In genomic region chr11:95824877-95825243, GRCm38 (mm10) we compare ENCODE assay signal across 8 mouse cellular contexts. TPM values are rescaled to one million over a fixed set of nuclear protein-coding genes. Genes with fewer than 3 reads are reported as not detected.
A peak's percentile ranks its signal among the peaks of the same experiment; 100 is the strongest.
DNase-seq lines count a peak whose midpoint lies in the region; ATAC-seq and TF ChIP-seq lines count a peak whose summit lies in the region.

No protein-coding gene starts in this region.

- 3% methylated on average over 11 of the region's 11 CpGs for WGBS in embryonic facial prominence, embryonic 11.5 days
- 2% methylated on average over 11 of the region's 11 CpGs for WGBS in heart, adult 2 months
- 5% methylated on average over 11 of the region's 11 CpGs for WGBS in kidney, adult 2 months
- 5% methylated on average over 11 of the region's 11 CpGs for WGBS in liver, embryonic 15.5 days (ENCODE audit: insufficient replicate concordance)
- WGBS in neural tube, embryonic 14.5 days = under 1% methylated on average over 11 of the region's 11 CpGs

- H3K36me3 ChIP-seq in embryonic facial prominence, embryonic 11.5 days (replicated peaks; ENCODE audit: control insufficient read depth, insufficient read depth, low read depth, low read length) = no peaks in the 10 kb centered on the region
- H3K36me3 ChIP-seq in heart, adult 2 months (ENCODE audit: control insufficient read depth, insufficient read depth, low read length) = no peaks in the 10 kb centered on the region
- H3K36me3 ChIP-seq in kidney, adult 2 months (ENCODE audit: control insufficient read depth, insufficient read depth, low read length) = no peaks in the 10 kb centered on the region
- H3K36me3 ChIP-seq in liver, embryonic 15.5 days (replicated peaks) = no peaks in the 10 kb centered on the region
- H3K36me3 ChIP-seq in neural tube, embryonic 14.5 days (ENCODE audit: control insufficient read depth, insufficient read depth, low read length) = no peaks in the 10 kb centered on the region

- peak overlapping the region; percentile 61 for H3K4me3 ChIP-seq in embryonic facial prominence, embryonic 11.5 days (ENCODE audit: low read depth, low read length)
- peak overlapping the region; percentile 81 for H3K4me3 ChIP-seq in heart, adult 2 months
- peak overlapping the region; percentile 60 for H3K4me3 ChIP-seq in kidney, adult 2 months (ENCODE audit: insufficient read depth, low read depth, low read length)
- H3K4me3 ChIP-seq in liver, embryonic 15.5 days (replicated peaks) = peak overlapping the region; percentile 76
- peak overlapping the region; percentile 66 for H3K4me3 ChIP-seq in neural tube, embryonic 14.5 days (ENCODE audit: low read depth, low read length)

- H3K4me1 ChIP-seq in embryonic facial prominence, embryonic 11.5 days (ENCODE audit: control insufficient read depth, insufficient read depth, low read length) = no peaks in the 10 kb centered on the region
- H3K4me1 ChIP-seq in heart, adult 2 months (ENCODE audit: control insufficient read depth, insufficient read depth, low read length) = peaks cover 9% of the 10 kb centered on the region
- H3K4me1 ChIP-seq in kidney, adult 2 months (ENCODE audit: control insufficient read depth, insufficient read depth, low read length) = no peaks in the 10 kb centered on the region
- H3K4me1 ChIP-seq in liver, embryonic 15.5 days (replicated peaks) = peaks cover 70% of the 10 kb centered on the region
- H3K4me1 ChIP-seq in neural tube, embryonic 14.5 days (ENCODE audit: control insufficient read depth, insufficient read depth, low read length) = peaks cover 5% of the 10 kb centered on the region; the same call in 1 of the 2 replicates

- H3K27ac ChIP-seq in embryonic facial prominence, embryonic 11.5 days (replicated peaks; ENCODE audit: low read depth, low read length) = no peak overlapping the region
- peak overlapping the region; percentile 97 for H3K27ac ChIP-seq in heart, adult 2 months
- peak overlapping the region; percentile 65; the same call in 1 of the 2 replicates for H3K27ac ChIP-seq in kidney, adult 2 months (ENCODE audit: insufficient read depth, low read depth, low read length)
- H3K27ac ChIP-seq in liver, embryonic 15.5 days (replicated peaks) = peak overlapping the region; percentile 84
- H3K27ac ChIP-seq in neural tube, embryonic 14.5 days (ENCODE audit: low read depth, low read length) = no peak overlapping the region

- peak overlapping the region; percentile 66 for H3K9ac ChIP-seq in embryonic facial prominence, embryonic 11.5 days (replicated peaks; ENCODE audit: low read length)
- H3K9ac ChIP-seq in heart, adult 2 months (ENCODE audit: low read depth, low read length) = peak overlapping the region; percentile 79
- H3K9ac ChIP-seq in liver, embryonic 15.5 days = peak overlapping the region; percentile 91
- peak overlapping the region; percentile 66 for H3K9ac ChIP-seq in neural tube, embryonic 14.5 days (replicated peaks; ENCODE audit: low read depth, low read length)

- TF ChIP-seq CTCF in heart, adult 2 months (IDR thresholded peaks at IDR 0.05) = no peak
- TF ChIP-seq CTCF in kidney, adult 2 months (conservative IDR thresholded peaks at IDR 0.05; ENCODE audit: insufficient read depth, insufficient read length, low read depth, low read length) = no peak

- peaks cover 30% of the 10 kb centered on the region for H3K27me3 ChIP-seq in embryonic facial prominence, embryonic 11.5 days (ENCODE audit: control insufficient read depth, insufficient read depth, low read length)
- no peaks in the 10 kb centered on the region for H3K27me3 ChIP-seq in heart, adult 2 months (ENCODE audit: control insufficient read depth, insufficient read depth, low read length)
- H3K27me3 ChIP-seq in kidney, adult 2 months (replicated peaks; ENCODE audit: control insufficient read depth, insufficient read depth, low read length) = no peaks in the 10 kb centered on the region
- peaks cover 39% of the 10 kb centered on the region for H3K27me3 ChIP-seq in liver, embryonic 15.5 days
- peaks cover 31% of the 10 kb centered on the region for H3K27me3 ChIP-seq in neural tube, embryonic 14.5 days (ENCODE audit: control insufficient read depth, insufficient read depth, low read length)

- intact Hi-C loops in heart, adult 2 months (cut with DNase I) = loop anchor here (2.0 to 5.0 kb wide), 2 partner anchors 28 to 138 kb away; no protein-coding TSS in a partner anchor

- 0 out of 2 replicates have a peak, but pooled peaks have one; percentile 27 for TF ChIP-seq EP300 in heart, adult 2 months (IDR thresholded peaks at IDR 0.05; ENCODE audit: insufficient read depth, low read depth, low read length)

- H3K79me2 ChIP-seq in heart, adult 2 months (replicated peaks; ENCODE audit: control insufficient read depth, insufficient read depth, low read length) = no peaks in the 10 kb centered on the region

- ATAC-seq in embryonic facial prominence, embryonic 11.5 days (replicated peaks; ENCODE audit: insufficient number of reproducible peaks, low FRiP score, low TSS enrichment, low read depth) = peak; percentile 40
- ATAC-seq in liver, embryonic 15.5 days (ENCODE audit: insufficient read depth) = peak; percentile 4; the same call in 1 of the 2 replicates
- no peak; the same call in 1 of the 2 replicates for ATAC-seq in neural tube, embryonic 14.5 days (ENCODE audit: low read depth)

- no peaks in the 10 kb centered on the region for H3K9me3 ChIP-seq in embryonic facial prominence, embryonic 11.5 days (replicated peaks; ENCODE audit: control insufficient read depth, low read length)
- H3K9me3 ChIP-seq in liver, embryonic 15.5 days (replicated peaks) = no peaks in the 10 kb centered on the region
- H3K9me3 ChIP-seq in neural tube, embryonic 14.5 days (ENCODE audit: control insufficient read depth, low read length) = no peaks in the 10 kb centered on the region

- DNase-seq in retina, postnatal 1 day = peak; percentile 12
- DNase-seq in retina, embryonic 14.5 days (ENCODE audit: low spot score) = no peak
- no peak for DNase-seq in embryonic facial prominence, embryonic 11.5 days (ENCODE audit: low spot score)
- peak; percentile 83 to 87 for DNase-seq in heart, adult 2 months
- peak; percentile 63 for DNase-seq in kidney, adult 2 months
- DNase-seq in ovary, postnatal 36 days (ENCODE audit: low spot score) = no peak

- peak; percentile 61; the same call in 1 of the 2 replicates for TF ChIP-seq POLR2A in heart, adult 2 months (IDR thresholded peaks at IDR 0.05; ENCODE audit: insufficient read depth, low read depth, low read length)
- no peak for TF ChIP-seq POLR2A in kidney, adult 2 months (IDR thresholded peaks at IDR 0.05; ENCODE audit: low read depth, low read length)

- peak overlapping the region; percentile 77 for H3K4me2 ChIP-seq in embryonic facial prominence, embryonic 11.5 days (ENCODE audit: low read depth, low read length)
- H3K4me2 ChIP-seq in liver, embryonic 15.5 days = peak overlapping the region; percentile 98
- peak overlapping the region; percentile 99 for H3K4me2 ChIP-seq in neural tube, embryonic 14.5 days (ENCODE audit: low read depth, low read length)

RNA-seq across cellular contexts. Expression of gene Phospho1, which starts 0.6 kb away (rescaled TPM):
- polyA plus RNA-seq in embryonic facial prominence, embryonic 11.5 days (2014; fragmentation: Nextera tagmentation; extraction: Ambion mirVana) = not detected in 2 replicates
- 100 to 1,000 TPM; 181 to 206 TPM for total RNA-seq in heart, adult 2 months (2021)
- 193 and 244 TPM in 2 replicates for polyA plus RNA-seq in heart, adult 2 months (2012; rRNA removed)
- polyA plus RNA-seq in kidney, adult 2 months (2012; rRNA removed) = 26.4 and 46.5 TPM in 2 replicates
- polyA plus RNA-seq in liver, embryonic 15.5 days (2015; fragmentation: Nextera tagmentation; extraction: Ambion mirVana) = 6.4 and 7.1 TPM in 2 replicates
- polyA plus RNA-seq in neural tube, embryonic 14.5 days (2014; fragmentation: Nextera tagmentation; extraction: Ambion mirVana) = 0.51 and 0.62 TPM in 2 replicates

RNA-seq across cellular contexts. Expression of gene Gngt2, which starts 12.2 kb away (rescaled TPM):
- 7.8 and 9.2 TPM in 2 replicates for polyA plus RNA-seq in embryonic facial prominence, embryonic 11.5 days (2014; fragmentation: Nextera tagmentation; extraction: Ambion mirVana)
- total RNA-seq in heart, adult 2 months (2021) = 10 to 100 TPM; 19.0 to 24.4 TPM
- 10.2 and 12.4 TPM in 2 replicates for polyA plus RNA-seq in heart, adult 2 months (2012; rRNA removed)
- 8.0 and 10.3 TPM in 2 replicates for polyA plus RNA-seq in kidney, adult 2 months (2012; rRNA removed)
- 20.1 and 22.1 TPM in 2 replicates for polyA plus RNA-seq in liver, embryonic 15.5 days (2015; fragmentation: Nextera tagmentation; extraction: Ambion mirVana)
- polyA plus RNA-seq in neural tube, embryonic 14.5 days (2014; fragmentation: Nextera tagmentation; extraction: Ambion mirVana) = 0.95 and 4.9 TPM in 2 replicates

RNA-seq across cellular contexts. Expression of gene Abi3, which starts 17.4 kb away (rescaled TPM):
- 2.1 and 2.4 TPM in 2 replicates for polyA plus RNA-seq in embryonic facial prominence, embryonic 11.5 days (2014; fragmentation: Nextera tagmentation; extraction: Ambion mirVana)
- total RNA-seq in heart, adult 2 months (2021) = 10 to 100 TPM in 1 of 2 experiments, 1 to 10 TPM in 1; 7.9 to 11.4 TPM
- 16.3 and 23.2 TPM in 2 replicates for polyA plus RNA-seq in heart, adult 2 months (2012; rRNA removed)
- 21.8 and 25.0 TPM in 2 replicates for polyA plus RNA-seq in kidney, adult 2 months (2012; rRNA removed)
- 6.9 and 7.0 TPM in 2 replicates for polyA plus RNA-seq in liver, embryonic 15.5 days (2015; fragmentation: Nextera tagmentation; extraction: Ambion mirVana)
- polyA plus RNA-seq in neural tube, embryonic 14.5 days (2014; fragmentation: Nextera tagmentation; extraction: Ambion mirVana) = 0.64 and 2.1 TPM in 2 replicates

Comparison
In these comparisons a context has a peak if more than half of its experiments do, and no peak if none do; other contexts are left out.
1. DNase-seq: peak in retina, postnatal 1 day (single experiment), heart, adult 2 months (2 of 2) and kidney, adult 2 months (single experiment); none in retina, embryonic 14.5 days (single experiment), embryonic facial prominence, embryonic 11.5 days (single experiment) and ovary, postnatal 36 days (single experiment).
2. H3K27ac ChIP-seq: peak in heart, adult 2 months (single experiment), kidney, adult 2 months (single experiment) and liver, embryonic 15.5 days (single experiment); none in embryonic facial prominence, embryonic 11.5 days (single experiment) and neural tube, embryonic 14.5 days (single experiment).
3. Peak in every context shown above with its lines, with median percentiles within 50 percentile points of each other: H3K4me2 ChIP-seq, H3K4me3 ChIP-seq and H3K9ac ChIP-seq.